Mouse (Mus musculus): ENCODE results near the gene Prkce.

Prkce gene

DNA sequence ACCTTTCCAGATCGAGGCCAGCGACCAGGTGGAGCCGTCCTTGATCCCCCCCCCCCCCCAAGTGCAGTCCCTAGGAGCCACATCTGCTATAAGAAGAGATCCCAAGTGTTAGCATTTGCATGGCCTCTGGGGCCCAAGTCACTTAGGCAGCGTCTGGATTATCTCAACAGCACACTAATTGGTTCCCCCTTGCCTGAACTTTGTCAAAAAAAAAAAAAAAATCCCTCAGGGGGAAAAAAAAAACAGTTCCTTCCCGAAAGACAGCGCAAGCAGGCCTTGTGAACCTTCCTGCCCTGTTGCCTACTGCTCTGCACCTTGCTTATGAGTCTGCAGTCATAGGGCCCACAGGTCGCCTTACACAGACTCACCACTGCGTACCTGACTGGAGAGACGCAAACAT is 7.9 kb downstream of the Prkce start:
- DNase-seq (ENCODE audit: extremely low spot score, low read depth, low spot score) = no peak

DNA sequence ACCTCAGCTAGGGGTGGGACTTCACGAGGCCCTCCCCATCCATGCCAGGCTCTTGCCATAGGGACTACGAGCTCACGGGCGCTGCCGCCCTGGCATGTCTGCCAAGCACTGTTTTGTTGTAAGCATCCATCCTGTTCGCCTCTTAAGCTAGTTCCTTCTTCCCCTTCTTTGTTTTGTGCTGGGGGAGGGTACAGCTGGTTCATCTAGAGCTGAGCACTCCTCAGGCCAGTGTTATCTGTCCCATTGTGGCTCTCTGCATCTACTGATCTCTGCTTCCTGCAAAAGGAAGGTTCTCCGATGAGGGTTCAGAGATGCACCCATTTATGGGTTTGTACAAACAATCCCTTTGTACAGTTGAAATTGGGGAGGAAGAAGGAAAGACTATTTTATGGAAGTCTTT is 9.1 kb downstream of the Prkce start:
- no peak for DNase-seq (ENCODE audit: extremely low spot score, low read depth, low spot score)

DNA sequence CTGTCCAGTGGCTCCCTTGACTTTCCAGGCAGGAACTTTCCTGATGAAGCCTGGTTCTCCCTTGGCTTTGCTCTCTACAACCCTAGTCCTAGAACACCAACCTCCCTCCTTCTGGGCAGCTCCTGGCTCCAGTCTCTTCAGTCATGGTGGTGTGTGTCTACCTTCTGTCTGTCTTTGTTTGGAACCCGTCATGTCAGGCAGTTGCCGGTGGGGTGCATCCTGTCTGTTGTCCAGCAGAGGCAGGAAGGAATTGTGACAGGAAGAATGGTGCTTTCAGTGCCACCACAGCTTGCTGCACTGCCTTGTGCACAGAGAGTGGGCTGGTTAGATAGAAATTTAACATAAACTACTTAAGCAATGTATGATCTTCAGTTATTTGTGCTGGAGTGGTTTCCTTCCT is 16.2 kb downstream of the Prkce start:
- DNase-seq (ENCODE audit: extremely low spot score, low read depth, low spot score) = no peak

DNA sequence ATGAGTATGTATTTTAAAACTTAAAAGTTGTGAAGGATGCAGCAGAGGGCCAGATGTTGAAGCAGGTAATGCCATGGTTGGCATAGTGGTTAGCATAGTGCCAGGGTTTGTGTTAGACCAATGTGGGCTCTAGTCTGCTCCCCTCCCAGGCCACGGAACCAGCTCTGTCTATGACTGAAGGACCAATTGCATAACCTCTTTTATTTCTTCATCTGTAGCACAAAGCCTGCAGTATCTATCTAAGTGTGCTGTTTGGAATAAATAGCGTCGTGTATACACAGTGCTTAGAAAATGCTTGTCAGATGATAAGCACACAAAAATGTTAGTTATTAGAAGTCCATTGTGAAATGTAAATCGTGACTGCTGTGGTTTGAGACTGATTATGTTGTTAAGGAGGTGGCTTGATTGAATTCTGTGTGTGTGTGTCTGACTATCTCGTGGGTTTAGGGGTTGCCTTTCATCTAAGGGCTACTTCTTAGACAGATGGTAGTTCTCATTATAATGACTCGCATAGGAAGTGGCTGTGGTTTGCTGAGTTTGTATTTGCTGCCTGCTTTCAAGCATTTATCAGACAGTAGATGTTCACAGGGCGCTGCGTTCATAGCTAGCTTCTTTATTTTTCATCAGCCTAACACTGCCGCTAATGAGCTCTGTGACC is 17.1 kb downstream of the Prkce start:
- no peak for DNase-seq (ENCODE audit: extremely low spot score, low read depth, low spot score)

DNA sequence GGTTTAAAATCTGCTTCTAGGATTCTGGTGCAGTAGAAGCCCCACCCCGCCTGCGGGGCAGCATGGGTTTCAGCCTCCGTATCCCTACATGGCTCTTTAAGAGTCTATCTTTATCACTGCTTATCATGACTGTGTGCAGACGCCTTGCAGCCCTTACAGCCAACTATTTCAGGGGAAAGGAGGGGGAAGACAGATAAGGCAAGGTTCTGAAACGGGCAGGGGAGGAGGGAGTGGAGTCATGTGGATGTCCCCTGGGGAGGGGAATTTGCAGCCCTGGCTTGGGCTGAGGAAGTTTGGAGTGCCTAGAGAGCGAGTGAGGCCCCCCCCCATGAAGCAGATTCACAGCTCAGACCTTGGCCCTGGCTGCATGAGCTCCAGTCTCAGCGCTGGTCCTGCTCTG is 18.0 kb downstream of the Prkce start:
- DNase-seq (ENCODE audit: extremely low spot score, low read depth, low spot score) = no peak

DNA sequence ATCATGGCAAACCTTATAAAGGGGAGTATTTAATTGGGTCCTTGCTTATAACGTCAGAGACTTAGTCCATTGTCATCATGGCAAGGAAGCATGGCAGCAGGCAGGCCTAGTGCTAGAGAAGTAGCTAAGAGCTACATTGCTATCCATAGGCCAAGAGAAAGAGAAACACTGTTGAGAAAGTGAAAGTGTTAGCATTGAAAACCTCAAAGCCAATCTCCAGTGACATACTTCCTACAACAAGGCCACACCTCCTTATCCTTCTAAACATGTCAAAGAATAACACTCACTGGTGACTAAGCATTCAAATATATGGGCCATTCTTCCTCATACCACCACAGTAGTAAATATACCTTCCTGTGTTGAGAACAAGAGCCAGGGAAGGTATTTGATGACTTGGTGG is 20.2 kb downstream of the Prkce start:
- no peak for DNase-seq (ENCODE audit: extremely low spot score, low read depth, low spot score)

DNA sequence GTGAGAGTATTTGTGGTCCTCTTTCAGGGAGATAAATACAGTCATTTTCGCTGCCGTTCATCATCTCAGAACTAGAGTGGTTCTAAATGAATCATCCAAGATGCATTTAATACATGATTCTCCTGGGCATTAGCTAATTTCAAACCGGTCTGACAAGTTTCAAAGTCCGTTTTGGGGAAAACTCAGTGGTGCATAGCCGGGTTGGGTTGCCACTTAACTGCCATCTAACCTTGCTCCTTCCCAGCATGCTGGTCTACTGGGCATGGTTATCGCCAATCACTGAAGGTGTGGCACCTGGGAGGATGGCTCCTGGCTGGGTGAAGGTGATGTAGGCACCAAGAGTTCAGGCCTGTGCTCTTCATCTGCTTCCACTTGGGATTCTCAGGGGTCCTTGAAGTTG is 26.4 kb downstream of the Prkce start:
- DNase-seq (ENCODE audit: extremely low spot score, low read depth, low spot score) = no peak

DNA sequence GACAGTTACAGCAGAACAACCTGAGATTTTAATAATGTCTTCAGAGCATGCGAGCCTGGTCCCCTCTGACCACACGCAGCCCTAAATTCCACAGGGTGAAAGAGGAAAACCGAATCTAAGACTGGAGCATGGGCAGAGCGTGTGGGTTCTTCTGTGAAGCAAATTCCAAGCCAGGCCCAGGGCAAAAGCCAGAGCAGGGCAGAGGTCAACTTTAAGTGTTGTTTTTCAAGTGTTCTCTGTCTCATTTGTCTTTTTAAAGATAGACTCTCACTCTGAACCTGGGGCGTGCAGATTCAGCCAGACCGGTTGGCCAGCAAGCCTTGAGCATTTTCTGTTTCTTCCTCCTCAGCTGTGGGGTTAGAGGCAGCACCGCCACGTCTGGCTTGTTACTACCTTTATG is 27.3 kb downstream of the Prkce start:
- DNase-seq (ENCODE audit: extremely low spot score, low read depth, low spot score) = no peak

DNA sequence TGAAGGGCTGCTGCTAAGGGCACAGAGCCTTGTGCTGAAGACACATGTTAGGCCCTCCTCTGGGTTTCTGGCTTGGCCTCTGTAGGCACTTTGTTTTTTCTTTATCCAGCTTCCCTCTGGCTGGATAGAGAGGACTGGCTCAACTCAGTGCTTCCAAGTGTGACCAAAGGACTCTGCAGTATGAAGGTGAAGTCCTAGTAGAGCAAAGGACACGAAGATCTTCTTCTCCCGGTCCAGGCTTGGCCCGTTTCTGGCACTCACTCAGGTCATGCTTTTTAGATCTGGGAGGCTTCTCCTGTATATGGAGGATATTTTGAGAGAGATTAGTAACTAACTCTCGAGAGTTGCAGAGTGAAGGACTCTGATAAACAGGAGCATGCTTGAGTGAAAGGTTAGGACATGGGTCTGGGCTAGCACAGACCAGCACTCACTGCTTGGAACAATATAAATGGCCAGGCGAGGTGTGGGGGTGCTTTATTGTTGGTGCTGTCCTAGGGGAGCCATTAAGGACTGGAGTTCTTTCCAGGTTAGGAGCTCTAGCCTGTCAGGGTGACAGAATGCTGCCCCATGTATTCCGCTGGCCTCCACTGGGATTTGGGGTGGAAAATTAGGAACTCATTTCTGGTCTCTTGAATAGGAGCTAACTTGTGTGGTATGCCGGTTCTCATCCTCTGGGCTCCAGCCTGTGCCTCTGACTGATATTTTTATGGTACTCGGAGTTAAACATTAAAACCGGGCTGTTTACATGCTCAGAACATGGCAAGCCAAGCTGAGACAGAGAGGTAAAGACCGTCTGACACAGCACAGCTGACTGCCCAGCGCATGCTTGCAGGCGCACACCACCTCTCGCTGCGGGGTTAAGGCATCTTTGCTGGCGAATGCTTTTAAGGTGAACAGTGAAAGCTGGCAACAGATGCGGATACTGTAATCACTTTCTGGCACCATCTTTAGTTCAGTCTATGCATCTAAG is 31.2 kb downstream of the Prkce start:
- no peak for DNase-seq (ENCODE audit: extremely low spot score, low read depth, low spot score)

DNA sequence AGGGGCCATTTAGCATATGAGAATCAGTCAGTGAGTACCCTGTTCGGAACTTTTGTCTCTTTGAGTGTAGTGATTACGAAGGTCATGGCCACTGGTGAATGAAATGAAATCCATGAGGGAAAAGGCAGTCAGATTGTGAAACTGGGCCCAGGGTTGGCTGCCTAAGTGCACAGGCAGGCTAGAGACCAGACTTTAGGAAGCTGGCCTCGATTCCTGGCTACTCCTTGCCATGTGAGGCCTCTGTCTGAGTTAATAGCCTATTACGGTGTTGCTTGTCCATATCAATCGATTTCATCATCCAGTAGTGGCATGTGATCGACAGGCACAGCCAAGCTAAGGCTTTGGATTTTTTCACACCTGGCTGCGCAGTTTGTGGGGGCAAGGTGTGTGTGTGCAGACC is 34.4 kb downstream of the Prkce start:
- no peak for DNase-seq (ENCODE audit: extremely low spot score, low read depth, low spot score)

DNA sequence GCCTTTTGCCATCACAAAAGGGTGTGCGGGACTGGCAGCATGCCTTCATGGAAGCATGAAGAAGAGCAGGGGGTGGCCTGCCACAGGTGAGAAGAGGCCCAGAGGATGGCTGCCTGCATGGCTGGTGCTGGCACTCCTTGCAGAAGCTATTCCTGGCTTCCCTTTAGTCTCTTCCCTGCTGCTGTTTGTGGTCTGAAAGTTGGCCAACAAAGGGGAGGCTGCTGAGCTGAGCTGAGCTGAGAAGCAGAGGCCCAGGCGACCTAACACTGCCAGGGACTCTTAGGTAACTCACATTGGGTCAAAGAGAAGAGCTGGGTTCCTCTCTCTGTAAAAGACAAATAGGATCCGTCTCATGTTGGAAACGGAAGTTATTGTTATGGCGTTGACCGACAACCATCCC is 35.4 kb downstream of the Prkce start:
- DNase-seq (ENCODE audit: extremely low spot score, low read depth, low spot score) = no peak

DNA sequence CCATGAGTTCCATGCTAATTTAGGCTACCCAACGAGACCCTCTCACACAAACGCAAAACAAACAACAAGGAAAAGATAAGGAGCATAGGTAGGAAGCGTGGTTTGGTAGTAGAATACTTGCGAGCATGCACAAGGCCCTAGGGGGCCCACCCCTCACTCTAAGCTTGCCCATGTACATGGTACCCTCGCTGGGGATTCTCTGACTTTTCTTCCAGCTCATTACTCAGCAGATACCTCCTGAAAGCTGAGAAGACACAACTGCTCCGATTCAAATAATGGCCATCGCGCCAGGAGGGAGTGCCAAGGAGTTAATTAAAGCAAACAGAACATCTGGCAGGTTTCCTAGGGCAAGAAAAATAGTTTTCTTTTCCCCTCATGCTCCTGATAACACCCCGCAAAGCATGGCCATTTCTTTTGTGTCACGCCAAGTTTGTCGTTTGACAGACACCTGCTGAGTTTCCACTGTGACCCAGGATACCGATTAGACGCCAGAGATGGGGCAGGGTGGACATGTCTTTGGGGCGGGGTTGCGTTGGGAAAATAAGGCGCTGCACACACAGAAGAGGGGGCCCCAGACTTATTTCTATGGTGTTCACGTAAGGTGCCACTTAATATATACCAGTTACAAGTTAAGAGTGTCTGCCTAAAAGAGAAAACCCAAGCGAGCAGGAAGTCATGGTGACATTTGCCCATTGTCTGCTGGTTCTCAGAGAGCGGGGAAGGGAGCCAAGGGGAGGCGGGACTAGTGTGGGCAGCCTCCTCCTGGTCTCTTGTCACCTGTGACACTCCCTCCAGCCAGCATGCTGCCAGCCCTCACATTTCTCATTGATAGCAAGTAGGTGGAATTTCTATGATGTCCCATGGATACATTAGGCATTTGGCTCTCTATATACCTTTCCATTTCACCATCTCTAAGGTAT is 36.2 kb downstream of the Prkce start:
- no peak for DNase-seq (ENCODE audit: extremely low spot score, low read depth, low spot score)

DNA sequence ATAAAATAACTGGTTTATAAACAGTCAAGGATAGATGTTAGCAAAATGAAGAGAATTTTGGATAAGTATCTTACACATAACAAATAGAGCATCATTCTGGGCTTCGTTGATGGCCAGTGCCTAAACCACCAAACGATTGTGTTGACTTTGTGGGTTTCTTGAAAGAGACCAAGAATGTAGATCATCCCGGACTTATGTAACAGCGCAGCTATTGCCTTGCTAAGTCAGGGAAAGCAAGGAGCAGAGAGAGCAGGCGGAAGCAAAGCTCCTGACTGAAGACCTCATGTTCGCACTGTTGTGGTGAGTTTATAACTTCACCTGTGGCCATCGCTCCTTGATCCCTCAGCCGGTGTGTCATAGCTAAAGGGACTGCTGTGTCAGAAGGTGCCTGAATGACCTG is 38.7 kb downstream of the Prkce start:
- no peak for DNase-seq (ENCODE audit: extremely low spot score, low read depth, low spot score)

DNA sequence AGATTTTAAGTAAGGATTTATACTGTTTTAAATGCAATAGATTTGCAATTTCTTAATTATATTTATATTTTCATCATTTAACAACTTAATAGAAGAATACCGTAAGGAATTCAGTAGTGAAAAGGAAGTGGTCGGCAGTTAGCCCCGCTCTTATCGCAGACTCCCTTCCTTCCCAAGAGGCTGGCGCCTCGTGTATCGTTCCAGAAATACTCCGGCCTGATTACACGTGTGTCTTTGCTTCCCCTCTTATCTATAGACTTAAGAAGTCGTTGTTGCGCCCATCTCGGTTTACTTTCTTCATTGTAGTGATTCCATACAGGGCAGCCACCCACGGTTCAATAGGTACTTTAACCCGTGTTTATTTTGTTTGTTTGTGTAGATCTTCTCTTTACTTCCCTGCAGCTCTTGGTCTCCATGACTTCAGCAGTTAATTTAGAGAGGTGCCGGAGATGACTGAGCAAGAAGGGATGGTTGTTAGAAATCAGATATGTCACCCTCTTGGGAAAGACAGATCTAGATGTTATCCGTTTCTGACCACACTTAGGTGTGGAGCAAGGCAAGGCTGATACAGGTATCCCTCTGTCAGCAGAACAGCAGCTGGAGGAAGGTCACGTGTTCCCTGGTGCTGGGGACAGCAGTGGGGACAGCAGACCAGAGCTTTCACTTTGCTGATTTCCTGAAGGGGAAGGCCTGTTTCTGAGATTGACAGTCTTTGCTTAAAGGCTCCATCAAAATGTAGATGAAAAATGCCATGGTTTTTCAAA is 40.7 kb downstream of the Prkce start:
- no peak for DNase-seq (ENCODE audit: extremely low spot score, low read depth, low spot score)

DNA sequence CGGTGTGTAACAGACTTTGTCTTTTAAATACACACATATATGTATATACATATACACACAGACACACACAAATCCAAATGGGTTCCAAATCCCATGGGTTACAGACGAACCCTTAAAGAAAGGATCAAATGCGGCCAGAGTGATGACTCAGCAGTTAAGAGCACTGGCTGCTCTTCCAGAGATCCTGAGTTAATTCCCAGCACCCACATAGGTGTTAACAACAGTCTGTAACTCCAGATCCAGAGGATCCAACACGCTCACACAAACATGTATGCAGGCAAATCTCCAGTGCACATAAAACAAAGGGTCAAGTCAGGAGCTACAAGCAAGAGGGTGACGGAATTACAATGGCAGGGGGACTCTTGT is 41.2 kb downstream of the Prkce start:
- DNase-seq (ENCODE audit: extremely low spot score, low read depth, low spot score) = no peak

DNA sequence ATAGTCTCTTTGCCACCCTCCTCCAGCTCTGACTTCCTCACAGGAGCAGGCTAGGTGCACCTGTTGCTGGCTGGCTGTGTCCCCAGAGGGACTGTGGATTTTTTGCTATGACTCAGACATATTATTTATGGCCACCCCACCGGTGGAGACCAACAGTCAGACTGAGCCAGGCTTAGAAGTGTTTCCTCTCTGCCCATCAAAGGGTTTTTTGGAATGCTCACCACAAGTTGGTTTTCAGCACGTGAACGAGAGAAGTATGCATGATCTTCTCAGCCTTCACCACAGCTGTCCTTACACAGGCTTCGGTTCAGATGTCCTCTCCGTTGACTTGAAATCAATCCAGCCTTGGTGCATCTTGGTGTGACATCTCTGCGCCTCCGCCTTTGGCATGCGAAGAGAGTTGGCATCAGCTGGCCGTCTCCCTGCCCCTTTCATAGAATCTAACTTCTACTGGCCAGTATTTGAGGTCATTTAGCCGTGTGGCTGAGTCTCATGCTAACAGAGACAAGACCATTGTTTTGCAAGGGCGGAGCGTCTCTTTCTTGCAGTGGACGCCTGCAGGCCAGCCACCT is 42.2 kb downstream of the Prkce start:
- DNase-seq (ENCODE audit: extremely low spot score, low read depth, low spot score) = no peak

DNA sequence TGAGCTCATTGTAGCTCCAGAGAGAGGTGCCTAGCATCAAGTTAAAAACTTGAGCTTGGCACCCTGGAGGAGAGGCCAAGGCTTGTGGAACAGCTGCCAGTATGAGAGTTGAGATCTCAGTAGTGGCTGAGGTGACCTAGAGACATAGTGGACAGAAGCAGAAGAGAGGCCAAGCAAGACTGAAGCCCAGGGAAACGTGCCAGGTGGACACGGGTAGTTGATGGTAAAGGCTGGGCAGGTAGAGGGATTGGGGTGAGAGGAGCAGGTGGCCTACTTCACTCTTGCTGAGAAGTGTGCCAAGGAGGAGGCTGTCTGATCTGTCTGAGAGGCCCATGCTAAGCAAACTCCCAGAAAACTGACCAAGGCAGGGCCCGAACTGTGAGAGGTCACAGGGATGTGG is 44.6 kb downstream of the Prkce start:
- no peak for DNase-seq (ENCODE audit: extremely low spot score, low read depth, low spot score)

DNA sequence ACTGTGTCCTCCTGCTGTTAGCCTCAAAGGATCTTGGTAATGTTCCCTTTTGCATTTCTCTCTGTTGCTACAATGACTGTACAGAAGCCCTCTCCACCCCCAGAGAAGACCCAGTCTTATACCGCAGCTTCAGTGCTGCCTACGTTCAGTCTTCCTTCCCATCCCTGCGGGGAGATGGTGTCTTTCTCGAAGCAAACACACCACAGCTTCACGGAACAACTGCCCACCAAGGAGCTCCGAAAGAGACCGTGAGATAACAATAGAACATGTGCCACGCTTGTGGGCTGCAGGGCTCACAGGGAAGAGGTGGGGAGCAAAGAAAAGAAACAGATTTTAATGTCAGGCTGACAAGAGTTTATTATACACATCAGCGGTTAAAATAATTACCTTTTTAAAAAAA is 46.7 kb downstream of the Prkce start:
- no peak for DNase-seq (ENCODE audit: extremely low spot score, low read depth, low spot score)

DNA sequence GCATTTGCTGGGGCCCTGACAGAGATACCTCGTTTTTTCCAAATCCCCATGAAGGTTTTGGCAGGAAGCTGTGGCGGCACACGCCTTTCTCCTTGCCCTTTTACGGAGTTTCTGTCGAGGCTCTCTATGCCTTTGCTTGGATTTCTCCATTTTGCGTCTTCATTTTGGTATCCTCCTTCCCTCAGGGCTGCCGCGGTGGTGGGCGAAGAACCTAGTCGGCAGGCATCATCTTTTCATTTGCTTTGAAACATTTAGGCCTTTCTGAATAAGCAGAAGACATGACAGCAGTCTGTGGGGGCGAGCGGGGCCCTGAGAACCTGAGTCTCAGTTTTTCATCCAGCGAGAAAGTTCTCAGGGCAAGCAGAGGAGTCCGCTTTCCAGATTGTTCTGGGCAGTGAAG is 47.2 kb downstream of the Prkce start:
- no peak for DNase-seq (ENCODE audit: extremely low spot score, low read depth, low spot score)

DNA sequence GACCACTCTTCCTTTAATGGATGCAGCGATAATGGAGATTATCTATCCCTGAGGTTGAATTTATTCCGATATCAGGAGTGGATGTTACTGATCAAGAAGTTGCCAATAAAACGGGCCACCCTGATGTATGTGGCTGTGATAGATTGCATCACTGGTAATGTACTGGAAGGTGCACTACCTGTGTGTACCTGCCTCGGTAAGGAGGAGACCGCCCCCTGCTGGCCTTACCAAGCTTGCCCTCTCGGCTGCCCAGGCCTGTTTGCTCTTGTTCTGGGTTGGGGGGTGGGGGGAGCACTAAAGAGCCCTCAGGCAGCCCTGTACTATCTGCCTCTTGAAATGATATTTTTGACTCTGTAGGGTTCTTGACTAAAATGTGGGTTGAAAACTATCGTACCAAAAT is 48.2 kb downstream of the Prkce start:
- DNase-seq (ENCODE audit: extremely low spot score, low read depth, low spot score) = no peak
